Mouse (Mus musculus) embryonic fibroblast, embryonic 13.5 days (primary cell): ENCODE measurements around the gene Camsap1.

Experiments used
- CTCF ChIP-seq: IDR thresholded peaks from 2 replicates; pipeline ENCODE4 v1.5.1; 2011; ENCODE audit warnings: mild to moderate bottlenecking, control low read depth, low read length, moderate library complexity, borderline replicate concordance; ENCODE audit not compliant: insufficient read depth
- POLR2A ChIP-seq: IDR thresholded peaks from 2 replicates; pipeline ENCODE4 v1.6.1; 2011; ENCODE audit warnings: low read depth, mild to moderate bottlenecking, control low read depth, low read length, moderate library complexity

- TF ChIP-seq CTCF (no peak), POLR2A (no peak)
These were observed 63.1 kb downstream of the Camsap1 start for GRCm38 (mm10) chr2:25919972-25920371.
